Mouse (Mus musculus) midbrain, embryonic 14.5 days (tissue): ENCODE results near the gene Olfr486. TPM values are rescaled to one million over a fixed set of nuclear protein-coding genes. Genes with fewer than 3 reads are reported as not detected.
"Not testable (repeated sequence)": the region's sequence is repeated elsewhere in the genome, so short reads cannot be mapped to it uniquely, and the experiment has no call there.

Source experiments
- ATAC-seq: fragments of 200-750 bp; cut with Nextera tagmentation; 2 replicates; pipeline ENCODE4 v1.8.0; 2017; ENCODE audit warnings: moderate number of reproducible peaks, moderate library complexity; ENCODE audit not compliant: low FRiP score, low TSS enrichment
- DNase-seq: peaks from one replicate; pipeline ENCODE4 v3.0.0-alpha.2; 2015
- H3K27ac ChIP-seq: fragments of 300-500 bp; sonication (generic); replicated peaks from 2 replicates; pipeline ENCODE4 v1.5.1; 2014; ENCODE audit warnings: mild to moderate bottlenecking, low read depth, low read length, moderate library complexity
- H3K27me3 ChIP-seq: fragments of 300-500 bp; sonication (generic); 2 replicates; pipeline ENCODE4 v1.6.1; 2014; ENCODE audit warnings: low read length, control low read depth, mixed read lengths; ENCODE audit not compliant: control insufficient read depth, insufficient read depth
- H3K36me3 ChIP-seq: fragments of 300-500 bp; sonication (generic); 2 replicates; pipeline ENCODE4 v1.6.1; 2014; ENCODE audit warnings: low read length, control low read depth; ENCODE audit not compliant: control insufficient read depth, insufficient read depth
- H3K4me1 ChIP-seq: fragments of 300-500 bp; sonication (generic); 2 replicates; pipeline ENCODE4 v1.6.1; 2014; ENCODE audit warnings: mild to moderate bottlenecking, antibody characterized with exemption, low read length, control low read depth; ENCODE audit not compliant: control insufficient read depth, insufficient read depth
- H3K4me2 ChIP-seq: fragments of 300-500 bp; sonication (generic); 2 replicates; pipeline ENCODE4 v1.6.1; 2014; ENCODE audit warnings: mild to moderate bottlenecking, low read length, moderate library complexity
- H3K4me3 ChIP-seq: fragments of 300-500 bp; sonication (generic); replicated peaks from 2 replicates; pipeline ENCODE4 v1.5.1; 2014; ENCODE audit warnings: low read depth, low read length
- H3K9ac ChIP-seq: fragments of 300-500 bp; sonication (generic); replicated peaks from 2 replicates; pipeline ENCODE4 v1.6.1; 2014; ENCODE audit warnings: mild to moderate bottlenecking, low read length, moderate library complexity
- H3K9me3 ChIP-seq: fragments of 300-500 bp; sonication (generic); 2 replicates; pipeline ENCODE4 v1.6.1; 2016; ENCODE audit warnings: low read length, control low read depth, mixed read lengths; ENCODE audit not compliant: control insufficient read depth
- WGBS: fragments of 180-500 bp; shearing (Covaris S2); extraction: QIAGEN DNeasy Blood & Tissue Kit; methylation state at CpG from one replicate; pipeline ENCODE4 v1.1.7; 2014; 5-methylcytosine and 5-hydroxymethylcytosine counted together
- polyA plus RNA-seq: library from polyadenylated mRNA; unstranded; fragments of >200 nt; fragmentation: Nextera tagmentation; extraction: Ambion mirVana; gene quantifications from 2 replicates; pipeline ENCODE4 v1.2.1, GENCODE M21; 2014

The Olfr486 gene
- not detected in 2 replicates for polyA plus RNA-seq

DNA sequence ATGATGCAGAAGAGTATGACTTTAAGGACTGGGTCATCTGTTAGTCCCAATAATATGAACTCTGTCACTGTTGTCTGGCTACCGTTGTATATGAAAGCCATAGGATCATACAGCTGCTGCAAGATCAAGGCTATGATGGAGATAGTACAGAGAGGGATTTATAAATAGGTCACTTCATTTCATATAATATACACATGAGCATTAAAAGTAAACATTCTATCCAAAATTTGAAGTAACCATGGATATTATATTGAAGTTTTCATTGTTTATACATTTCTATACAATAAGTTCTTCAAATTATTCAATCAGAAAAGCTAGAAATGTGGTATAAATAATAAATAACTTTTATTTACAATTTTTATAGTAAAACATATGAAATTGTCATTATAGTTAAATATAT is at the start of gene Olfr486:
Olfr486 (minus strand) TSS at position 101 of the 400 bp plus-strand sequence.
- H3K4me1 ChIP-seq, H3K4me3 ChIP-seq, H3K27me3 ChIP-seq, H3K9me3 ChIP-seq, DNase-seq, H3K4me2 ChIP-seq, H3K36me3 ChIP-seq, H3K9ac ChIP-seq, H3K27ac ChIP-seq, ATAC-seq: not testable (repeated sequence)
- 95% methylated on average over 1 of the region's 1 CpGs for WGBS

DNA sequence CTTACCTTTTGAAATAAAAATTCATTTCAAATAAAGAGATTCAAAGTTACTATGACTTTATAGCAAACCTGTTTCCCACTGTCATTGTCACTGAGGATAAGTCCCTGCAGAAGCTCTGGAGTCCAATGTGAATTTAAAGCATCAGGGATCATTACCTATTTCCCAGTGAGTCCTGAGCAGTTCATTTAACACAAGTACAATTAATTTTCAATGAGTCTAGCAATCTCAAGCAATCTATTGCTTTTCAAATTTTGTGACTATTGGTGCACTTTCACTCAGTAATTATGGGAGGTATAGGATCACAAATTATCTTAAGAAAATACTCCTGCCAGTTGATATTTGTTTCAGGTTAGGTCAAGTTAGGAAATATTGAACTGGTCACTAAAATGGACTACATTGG is 42.0 kb upstream of the Olfr486 start, which contains the start of gene Olfr487:
Olfr487 (minus strand) TSS at position 101 of the 400 bp plus-strand sequence.
- not testable (repeated sequence) for ATAC-seq, H3K4me3 ChIP-seq, H3K9ac ChIP-seq, H3K4me2 ChIP-seq, H3K36me3 ChIP-seq, DNase-seq, H3K9me3 ChIP-seq, H3K4me1 ChIP-seq, H3K27me3 ChIP-seq, H3K27ac ChIP-seq

DNA sequence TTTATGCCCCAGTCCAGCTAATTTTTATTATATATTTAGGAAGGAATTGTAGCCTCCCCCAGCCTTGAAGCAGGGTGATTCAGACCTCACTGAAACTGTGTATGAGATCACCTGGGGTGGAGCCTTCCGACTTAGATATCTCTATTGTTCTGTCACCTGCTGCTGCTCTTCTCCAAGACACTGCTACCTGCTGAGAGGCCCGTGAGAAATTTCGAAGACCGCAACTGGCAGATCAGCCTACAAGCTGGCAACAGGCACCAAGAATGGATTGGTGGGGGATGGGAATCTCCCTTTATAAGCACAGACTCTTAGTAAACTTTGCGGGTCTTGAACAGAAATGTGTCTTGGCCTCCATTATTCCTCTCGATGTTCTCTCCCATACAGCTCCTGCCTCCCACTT is 24.4 kb upstream of the Olfr486 start:
- Histone ChIP-seq H3K4me2 (no peak overlapping the region), H3K27ac (no peak overlapping the region), H3K4me3 (no peak overlapping the region), H3K9ac (no peak overlapping the region), H3K36me3 (no peaks in the 10 kb centered on the region), H3K4me1 (no peaks in the 10 kb centered on the region), H3K27me3 (no peaks in the 10 kb centered on the region), H3K9me3 (no peaks in the 10 kb centered on the region)
- ATAC-seq (no peak), DNase-seq (no peak)
- WGBS = 51% methylated on average over 6 of the region's 6 CpGs

DNA sequence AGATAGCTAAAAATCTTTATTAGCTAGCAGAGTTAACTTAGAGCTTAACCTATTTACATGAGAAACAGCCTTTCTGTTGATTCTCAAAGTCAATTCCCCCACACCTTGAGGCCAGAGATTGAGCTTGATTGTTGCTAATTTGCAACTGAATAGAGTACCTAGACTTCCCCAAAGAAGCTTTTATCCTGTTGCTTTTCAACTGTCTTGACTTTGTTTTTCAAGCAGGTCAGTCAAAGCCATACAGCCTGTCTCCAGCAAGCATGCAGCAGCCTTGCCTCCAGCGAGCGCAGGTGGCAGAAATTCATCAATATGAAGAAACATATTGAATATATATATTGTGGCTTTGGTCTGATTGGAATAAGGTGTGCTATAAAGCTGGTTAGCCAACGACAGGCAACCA is 23.8 kb upstream of the Olfr486 start:
- H3K9me3 ChIP-seq, H3K4me1 ChIP-seq, H3K9ac ChIP-seq, ATAC-seq, H3K4me3 ChIP-seq, H3K27me3 ChIP-seq, DNase-seq, H3K27ac ChIP-seq, H3K36me3 ChIP-seq, H3K4me2 ChIP-seq: not testable (repeated sequence)
- 53% methylated on average over 3 of the region's 3 CpGs for WGBS

DNA sequence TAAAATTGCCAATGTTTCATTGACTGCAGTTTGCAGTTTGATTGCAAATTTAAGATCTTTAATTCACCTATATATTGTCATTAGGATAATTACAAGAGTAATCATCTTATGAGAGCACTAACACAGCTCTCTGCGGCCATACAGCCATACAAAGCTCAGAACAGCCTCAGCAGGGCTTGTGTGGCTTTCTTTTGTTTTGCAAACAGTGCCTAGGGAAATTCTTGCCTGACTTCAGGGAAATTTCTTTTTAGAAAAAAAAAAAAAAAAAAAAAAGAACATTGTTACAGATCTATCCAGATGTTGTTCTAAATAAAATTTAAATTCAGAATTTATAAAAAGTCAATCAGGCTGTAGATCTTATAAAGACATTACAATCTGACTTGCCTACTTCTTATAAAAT is 20.2 kb upstream of the Olfr486 start:
- not testable (repeated sequence) for H3K9ac ChIP-seq, H3K4me2 ChIP-seq, H3K27ac ChIP-seq, ATAC-seq, H3K36me3 ChIP-seq, H3K4me1 ChIP-seq, DNase-seq, H3K9me3 ChIP-seq, H3K4me3 ChIP-seq, H3K27me3 ChIP-seq
- 56% methylated on average over 1 of the region's 1 CpGs for WGBS

DNA sequence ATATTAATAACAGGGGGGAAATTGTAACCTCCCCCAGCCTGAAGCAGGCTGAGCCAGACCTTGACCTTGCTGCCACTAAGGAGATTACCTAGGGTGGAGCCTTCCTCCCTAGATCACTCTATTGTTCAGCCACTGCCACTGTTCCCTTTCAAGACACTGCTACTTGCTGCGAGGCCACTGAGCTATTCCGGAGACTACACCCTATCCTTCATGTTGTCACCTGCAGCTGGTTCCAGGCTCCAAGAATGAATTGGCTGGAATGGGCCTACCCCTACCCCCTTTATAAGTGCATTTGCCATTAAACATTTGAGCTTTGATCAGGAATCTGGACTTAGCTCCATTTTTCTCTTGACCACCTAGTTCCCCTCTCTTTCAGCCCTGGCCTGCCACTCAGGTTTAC is 18.7 kb upstream of the Olfr486 start:
- not testable (repeated sequence) for H3K27me3 ChIP-seq, H3K27ac ChIP-seq, H3K4me3 ChIP-seq, H3K9ac ChIP-seq, H3K4me2 ChIP-seq, DNase-seq, H3K4me1 ChIP-seq, H3K9me3 ChIP-seq, ATAC-seq, H3K36me3 ChIP-seq
- WGBS = 36% methylated on average over 2 of the region's 2 CpGs

DNA sequence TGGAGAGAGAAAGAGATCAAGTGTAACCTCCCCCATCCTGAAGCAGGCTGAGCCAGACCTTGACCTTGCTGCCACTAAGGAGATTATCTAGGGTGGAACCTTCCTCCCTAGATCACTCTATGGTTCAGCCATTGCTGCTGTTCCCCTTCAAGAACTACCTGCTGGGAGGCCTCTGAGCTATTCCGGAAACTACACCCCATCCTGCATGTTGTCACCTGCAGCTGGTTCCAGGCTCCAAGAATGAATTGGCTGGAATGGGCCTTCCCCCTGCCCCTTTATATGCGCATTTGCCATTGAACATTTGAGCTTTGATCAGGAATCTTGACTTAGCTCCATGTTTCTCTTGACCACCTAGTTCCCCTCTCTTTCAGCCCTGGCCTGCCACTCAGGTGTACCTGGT is 12.7 kb upstream of the Olfr486 start:
- H3K4me1 ChIP-seq, DNase-seq, H3K27me3 ChIP-seq, H3K4me2 ChIP-seq, ATAC-seq, H3K36me3 ChIP-seq, H3K9me3 ChIP-seq, H3K27ac ChIP-seq, H3K9ac ChIP-seq, H3K4me3 ChIP-seq: not testable (repeated sequence)
- WGBS = 90% methylated on average over 2 of the region's 2 CpGs

DNA sequence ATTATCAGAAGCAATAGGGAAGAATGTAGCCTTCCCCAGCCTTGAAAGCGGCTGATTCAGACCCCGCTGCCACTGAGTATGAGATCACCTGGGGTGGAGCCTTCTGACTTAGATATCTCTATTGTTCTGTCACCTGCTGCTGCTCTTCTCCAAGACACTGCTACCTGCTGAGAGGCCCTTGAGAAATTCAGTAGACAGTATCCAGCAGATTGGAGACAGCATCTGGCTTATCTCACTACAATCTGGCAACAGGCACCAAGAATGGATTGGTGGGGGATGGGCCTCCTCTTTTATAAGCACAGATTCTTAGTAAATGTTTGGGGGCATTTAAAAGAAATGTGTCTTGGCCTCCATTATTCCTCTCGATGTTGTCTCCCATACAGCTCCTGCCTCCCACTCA is 11.9 kb upstream of the Olfr486 start:
- 73% methylated on average over 3 of the region's 3 CpGs for WGBS
- not testable (repeated sequence) for H3K36me3 ChIP-seq, ATAC-seq, DNase-seq, H3K27me3 ChIP-seq, H3K9me3 ChIP-seq, H3K4me1 ChIP-seq, H3K27ac ChIP-seq, H3K9ac ChIP-seq, H3K4me3 ChIP-seq, H3K4me2 ChIP-seq

DNA sequence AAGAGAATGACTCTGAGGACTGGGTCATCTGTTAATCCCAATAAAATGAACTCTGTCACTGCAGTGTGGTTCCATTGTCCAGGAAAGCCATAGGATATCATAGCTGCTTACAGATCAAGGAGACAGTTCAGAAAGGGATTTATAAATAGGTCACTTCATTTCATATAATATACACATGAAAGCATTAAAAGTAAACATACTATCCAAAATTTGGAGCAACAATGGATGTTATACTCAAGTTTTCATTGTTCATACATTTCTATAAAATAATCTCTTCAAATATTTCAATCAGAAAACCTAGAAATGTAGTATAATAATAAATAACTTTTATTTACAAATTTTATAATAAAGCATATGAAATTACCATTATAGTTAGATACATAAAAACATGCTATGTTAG is 12.8 kb downstream of the Olfr486 start, which contains the start of gene Olfr485:
Olfr485 (minus strand) TSS at position 101 of the 400 bp plus-strand sequence.
- H3K4me1 ChIP-seq = no peaks in the 10 kb centered on the region
- DNase-seq (no peak), ATAC-seq (no peak)
- H3K27me3 ChIP-seq = no peaks in the 10 kb centered on the region
- no peaks in the 10 kb centered on the region for H3K9me3 ChIP-seq
- H3K36me3 ChIP-seq = no peaks in the 10 kb centered on the region
- no peak within 1 kb of the TSS for H3K4me2 ChIP-seq
- no peak within 1 kb of the TSS for H3K9ac ChIP-seq
- H3K4me3 ChIP-seq = no peak within 1 kb of the TSS
- no peak within 1 kb of the TSS for H3K27ac ChIP-seq
